Mouse (Mus musculus) heart, postnatal 4 days (tissue): ENCODE results near the gene Usf2. TPM values are rescaled to one million over a fixed set of nuclear protein-coding genes. Genes with fewer than 3 reads are reported as not detected.

Experiments used
- DNase-seq: peaks from one replicate; pipeline ENCODE4 v3.0.0; 2021
- total RNA-seq, 2 experiments: library from RNA; stranded (reverse); gene quantifications; 2 replicates each; pipeline ENCODE4 v1.2.3; 2021

Gene Usf2
- total RNA-seq, 2 experiments from 2014 or later: 100 to 103 TPM

DNA sequence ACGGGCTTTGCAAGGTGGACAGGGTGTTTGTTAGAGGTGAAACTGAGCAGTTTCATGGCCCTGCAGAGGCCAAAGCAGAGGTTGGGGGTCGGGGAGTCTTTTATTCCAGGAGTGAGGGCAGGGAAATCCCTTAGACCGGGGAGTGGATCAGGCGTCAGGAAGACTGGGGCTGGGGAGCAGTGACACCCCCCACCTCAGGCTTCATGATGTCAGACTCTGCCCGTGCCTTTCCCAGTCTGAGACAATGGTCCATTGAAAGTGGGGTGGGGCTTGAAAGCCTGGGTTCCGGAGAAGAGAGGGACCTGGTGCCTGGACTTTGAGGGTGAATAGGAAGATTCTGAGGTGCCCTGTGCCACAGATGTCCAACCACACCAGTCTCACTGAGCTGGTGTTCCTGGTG lies 39.9 kb downstream of the Usf2 start:
- no peak for DNase-seq

DNA sequence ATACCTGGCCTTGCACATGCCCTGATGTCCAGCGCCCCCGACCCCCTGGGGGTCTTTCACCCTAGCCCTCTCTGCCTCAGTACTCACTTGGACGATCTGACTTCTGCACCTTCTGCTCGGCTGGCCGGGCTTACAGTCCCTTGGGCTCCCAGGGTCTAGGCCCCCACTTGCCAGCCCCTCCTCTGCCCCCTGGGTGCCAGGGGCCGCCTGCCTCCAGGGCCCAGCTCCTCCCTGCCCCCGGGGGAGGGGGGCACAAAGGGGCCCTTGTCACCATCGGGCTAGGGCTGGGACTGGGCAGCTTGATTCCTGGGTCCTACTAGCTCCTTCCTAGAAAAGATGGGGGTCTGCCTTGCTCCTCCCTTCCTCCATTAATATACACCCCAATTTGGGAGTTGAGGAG lies 41.9 kb downstream of the Usf2 start, which contains the start of gene Mag:
Mag (minus strand) TSS at position 142 of the 400 bp plus-strand sequence.
- no peak for DNase-seq

DNA sequence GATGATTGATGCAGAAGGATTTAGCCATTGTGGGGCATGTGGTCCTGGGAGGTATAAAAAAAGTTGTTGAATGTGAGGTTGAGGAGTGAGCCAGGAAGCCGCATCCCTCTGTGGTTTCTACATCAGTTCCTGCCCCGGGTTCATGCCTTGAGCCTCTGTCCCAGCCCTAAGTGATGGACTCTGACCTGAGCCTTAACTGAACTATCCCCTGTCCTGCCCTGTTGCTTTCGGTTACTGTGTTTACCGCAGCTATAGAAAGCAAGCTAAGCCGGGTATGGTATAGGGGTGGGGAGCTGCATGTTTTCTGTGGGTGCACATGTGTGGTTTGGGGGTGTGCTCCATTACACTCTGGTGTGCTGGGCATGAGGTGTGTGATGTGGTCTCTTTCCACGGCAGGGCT lies 46.8 kb downstream of the Usf2 start:
- no peak for DNase-seq

DNA sequence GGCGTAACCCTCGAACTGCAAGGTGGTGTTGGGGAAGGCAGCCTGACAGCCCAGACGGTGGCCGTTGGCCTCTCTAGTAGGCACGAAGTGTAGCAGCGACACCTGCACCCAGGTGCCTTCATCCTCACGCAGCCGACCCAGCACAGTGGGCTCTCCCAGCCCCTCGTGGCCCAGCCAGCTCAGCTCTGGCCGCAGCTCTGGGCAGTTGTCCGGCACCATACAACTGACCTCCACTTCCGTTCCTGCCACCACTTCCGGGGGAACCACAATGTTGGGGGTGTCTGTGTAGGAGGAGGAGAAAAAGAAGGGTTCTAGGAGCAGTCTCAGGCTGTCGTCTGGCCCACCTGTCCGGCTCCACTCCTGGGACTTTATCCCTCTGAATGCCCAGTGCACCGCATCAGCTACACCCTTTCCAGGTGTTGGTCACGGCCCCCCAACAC lies 47.6 kb downstream of the Usf2 start:
- no peak for DNase-seq

DNA sequence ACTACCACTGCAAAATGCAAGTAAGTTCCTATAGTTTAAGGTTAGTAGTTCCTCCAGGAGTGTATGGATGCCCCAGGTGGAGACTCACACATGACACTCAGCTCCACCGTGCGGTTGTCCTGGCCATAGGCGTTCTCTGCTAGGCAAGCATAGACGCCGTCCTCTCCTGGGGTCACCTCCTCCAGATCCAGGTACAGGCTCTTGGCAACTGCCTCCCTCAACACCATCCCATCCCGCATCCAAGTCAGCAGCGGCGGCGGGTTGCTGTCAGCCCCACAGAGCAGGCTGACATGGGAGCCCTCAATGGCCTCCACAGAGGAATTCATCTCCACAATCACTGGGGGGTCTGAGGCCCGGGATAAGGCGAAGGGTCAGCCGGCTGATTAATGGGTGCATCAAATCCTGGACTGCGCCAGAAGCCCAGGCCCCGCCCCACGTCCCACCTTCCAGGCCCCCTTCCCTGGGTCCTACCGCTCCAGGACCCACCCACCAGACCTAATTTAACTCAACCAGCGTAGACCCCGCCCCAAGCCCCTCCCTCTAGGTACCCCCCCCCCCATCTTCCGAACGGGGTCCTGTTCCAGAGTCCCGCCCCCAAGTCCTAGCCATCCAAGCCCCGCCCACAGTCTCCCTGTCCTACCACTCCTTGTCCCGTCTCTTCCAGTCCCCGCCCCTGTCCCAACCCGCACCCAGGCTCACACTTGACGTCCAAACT lies 48.2 kb downstream of the Usf2 start:
- DNase-seq: no peak

DNA sequence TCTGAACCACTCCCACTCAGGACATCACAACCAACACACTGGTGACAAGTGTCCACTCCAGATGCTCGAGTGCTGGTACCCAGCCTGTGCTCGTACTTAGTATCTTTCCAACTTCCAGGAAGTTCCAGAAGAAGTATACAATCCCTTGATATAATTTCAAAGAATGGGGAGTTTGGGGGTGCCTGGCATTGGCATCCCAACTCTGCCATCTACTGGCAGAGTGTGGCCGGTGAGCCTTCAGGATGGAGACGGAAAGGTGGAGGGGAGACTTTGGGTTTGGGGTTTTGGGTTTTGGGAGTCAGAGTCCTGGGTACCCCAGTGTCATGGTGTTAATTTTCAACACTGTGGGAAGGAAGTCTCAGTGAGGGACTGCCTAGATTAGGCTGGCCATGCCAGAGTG lies 52.6 kb downstream of the Usf2 start:
- DNase-seq: peak; percentile 24

Other genes starting within 250 kb of the Usf2 start
- gene Atp4a, start 244.6 kb downstream of the Usf2 start, total RNA-seq: under 1 TPM; 0.14 to 0.74 TPM
- gene Tmem147, start 227.3 kb downstream of the Usf2 start, total RNA-seq: 100 to 1,000 TPM; 208 to 221 TPM
- not detected for gene Gapdhs, start 213.1 kb downstream of the Usf2 start, total RNA-seq
- 1 to 10 TPM; 4.8 to 5.1 TPM for gene Sbsn, start 205.3 kb downstream of the Usf2 start, total RNA-seq
- 1 to 10 TPM; 4.6 to 5.7 TPM for gene Dmkn, start 193.0 kb downstream of the Usf2 start, total RNA-seq
- not detected for gene Krtdap, start 168.9 kb downstream of the Usf2 start, total RNA-seq
- not detected for gene Ffar2, start 133.0 kb downstream of the Usf2 start, total RNA-seq
- gene Ffar3, start 100.6 kb downstream of the Usf2 start, total RNA-seq: not detected
- not detected for gene Ffar1, start 95.2 kb downstream of the Usf2 start, total RNA-seq
- 1 to 10 TPM in 1 of 2 experiments, under 1 TPM in 1; 0.09 to 1.2 TPM for gene Cd22, start 76.5 kb downstream of the Usf2 start, total RNA-seq
- 1 to 10 TPM in 1 of 2 experiments, under 1 TPM in 1; 0.31 to 1.3 TPM for gene Mag, start 41.9 kb downstream of the Usf2 start, total RNA-seq
- 1 to 10 TPM in 1 of 2 experiments, under 1 TPM in 1; 0.76 to 1.2 TPM for gene Hamp2, start 32.1 kb downstream of the Usf2 start, total RNA-seq
- gene Hamp, start 12.8 kb downstream of the Usf2 start, total RNA-seq: 1 to 10 TPM; 1.6 to 1.9 TPM
- gene Lsr, start 16.7 kb upstream of the Usf2 start, total RNA-seq: 1 to 10 TPM; 5.5 to 5.6 TPM
- gene Fam187b, start 17.0 kb upstream of the Usf2 start, total RNA-seq: under 1 TPM; 0.36 TPM
- gene Fxyd5, start 85.7 kb upstream of the Usf2 start, total RNA-seq: 10 to 100 TPM; 28.9 to 31.7 TPM
- gene Fxyd7, start 94.7 kb upstream of the Usf2 start, total RNA-seq: 1 to 10 TPM in 1 of 2 experiments, under 1 TPM in 1; 0.98 to 2.4 TPM
- 100 to 1,000 TPM; 646 to 728 TPM for gene Fxyd1, start 100.4 kb upstream of the Usf2 start, total RNA-seq
- 1 to 10 TPM in 1 of 2 experiments, under 1 TPM in 1; 0.95 to 1.4 TPM for gene Lgi4, start 102.5 kb upstream of the Usf2 start, total RNA-seq
- 1 to 10 TPM; 2.0 to 3.5 TPM for gene Fxyd3, start 119.9 kb upstream of the Usf2 start, total RNA-seq
- 1 to 10 TPM; 2.2 to 2.6 TPM for gene Hpn, start 158.5 kb upstream of the Usf2 start, total RNA-seq
- 10 to 100 TPM in 1 of 2 experiments, 1 to 10 TPM in 1; 8.2 to 10.4 TPM for gene Scn1b, start 170.2 kb upstream of the Usf2 start, total RNA-seq
- 10 to 100 TPM; 32.9 to 36.0 TPM for gene Gramd1a, start 199.1 kb upstream of the Usf2 start, total RNA-seq